Mouse (Mus musculus) MN1 (cell line): ENCODE results near the gene Cbl.

Experiments
- DNase-seq: peaks from one replicate; pipeline ENCODE4 v3.0.0-alpha.2; 2016; ENCODE audit warnings: low spot score

Gene Cbl

GRCm38 (mm10) chr9:44182260-44182659 lies 51.6 kb downstream of the Cbl start:
- DNase-seq = no peak

GRCm38 (mm10) chr9:44181537-44181936 lies 52.3 kb downstream of the Cbl start:
- no peak for DNase-seq

- DNase-seq = no peak
Measured at GRCm38 (mm10) chr9:44178811-44179210, 55.0 kb downstream of the Cbl start.

- DNase-seq = no peak
Measured at GRCm38 (mm10) chr9:44178389-44178788, 55.5 kb downstream of the Cbl start.

- DNase-seq = no peak
Measured at GRCm38 (mm10) chr9:44177405-44177804, 56.4 kb downstream of the Cbl start.

GRCm38 (mm10) chr9:44175957-44176356 lies 57.9 kb downstream of the Cbl start:
- DNase-seq = no peak

- DNase-seq = no peak
Measured at GRCm38 (mm10) chr9:44175556-44175955, 58.3 kb downstream of the Cbl start.

- no peak for DNase-seq
Measured at GRCm38 (mm10) chr9:44170691-44171151, 63.1 kb downstream of the Cbl start.

GRCm38 (mm10) chr9:44168931-44169330 lies 64.9 kb downstream of the Cbl start:
- DNase-seq = no peak

- no peak for DNase-seq
Measured at GRCm38 (mm10) chr9:44159886-44160285, 74.0 kb downstream of the Cbl start.

GRCm38 (mm10) chr9:44147290-44147689 lies 86.6 kb downstream of the Cbl start:
- DNase-seq = peak; percentile 40

GRCm38 (mm10) chr9:44144718-44145060 lies 89.2 kb downstream of the Cbl start:
- DNase-seq = no peak

GRCm38 (mm10) chr9:44144023-44144717 lies 89.7 kb downstream of the Cbl start:
- peak; percentile 54 for DNase-seq

GRCm38 (mm10) chr9:44143421-44143820 lies 90.4 kb downstream of the Cbl start:
- DNase-seq = no peak

- no peak for DNase-seq
Measured at GRCm38 (mm10) chr9:44141951-44142350, 91.9 kb downstream of the Cbl start.

- DNase-seq = no peak
Measured at GRCm38 (mm10) chr9:44137846-44138245, 96.0 kb downstream of the Cbl start.

- peak; percentile 36 for DNase-seq
Measured at GRCm38 (mm10) chr9:44135731-44136411, 98.0 kb downstream of the Cbl start.

GRCm38 (mm10) chr9:44134851-44135730 lies 98.8 kb downstream of the Cbl start:
- peak; percentile 86 for DNase-seq

- peak; percentile 81 for DNase-seq
Measured at GRCm38 (mm10) chr9:44134101-44134850, 99.6 kb downstream of the Cbl start, which contains the start of gene Mcam. Gene Mcam, plus strand, starts transcription at chr9:44134469.

GRCm38 (mm10) chr9:44133287-44133686 lies 100.6 kb downstream of the Cbl start:
- peak; percentile 63 for DNase-seq

GRCm38 (mm10) chr9:44132200-44132599 lies 101.6 kb downstream of the Cbl start:
- no peak for DNase-seq

GRCm38 (mm10) chr9:44131276-44131590 lies 102.6 kb downstream of the Cbl start:
- DNase-seq = no peak
